Mouse (Mus musculus): ENCODE measurements around the gene Tgm1.

DNA sequence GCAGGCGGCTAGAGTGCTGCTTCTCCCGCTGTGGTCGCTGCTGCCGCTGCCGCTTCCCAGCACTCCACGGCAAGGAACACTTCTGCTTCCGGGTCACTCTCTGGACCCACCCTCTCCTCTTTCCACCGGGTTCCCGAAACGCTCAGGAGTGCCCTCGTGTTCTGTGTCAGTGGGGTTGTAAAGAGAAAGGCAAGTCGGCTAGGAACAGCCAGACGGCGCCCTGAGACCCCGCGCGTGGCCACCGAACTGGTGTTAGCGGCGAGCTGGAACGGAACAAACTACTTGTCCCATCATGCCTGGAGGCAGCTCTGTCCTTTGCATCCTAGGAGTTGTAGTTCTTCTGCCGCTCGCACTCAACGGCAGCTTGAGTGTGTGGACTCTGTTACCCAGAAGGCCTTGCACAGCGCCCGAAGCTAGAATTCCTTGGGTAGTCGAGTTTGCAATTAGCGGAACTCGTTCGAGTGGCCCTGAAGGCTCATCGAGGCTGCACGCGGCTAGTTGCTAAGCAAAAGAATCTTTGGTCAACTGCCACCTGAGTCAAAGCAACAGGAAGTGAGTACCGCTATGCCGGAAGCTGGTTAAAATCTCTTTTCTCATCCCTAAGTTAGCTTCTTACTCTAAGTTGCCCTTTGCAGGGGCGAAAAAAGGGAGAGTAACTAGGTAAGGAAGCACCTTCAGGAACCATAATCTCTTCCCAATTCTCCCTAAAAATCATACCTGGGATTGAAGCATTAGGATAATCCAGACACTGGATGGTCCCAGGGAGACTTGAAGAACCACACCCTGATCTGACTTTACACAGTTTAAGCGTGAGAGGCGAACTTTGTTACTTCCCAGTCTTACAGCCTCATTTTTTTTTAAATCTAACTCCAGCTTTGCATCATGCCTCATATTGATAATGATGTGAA, 41.6 kb downstream of the Tgm1 start, which contains the start of the genes Gmpr2 and Nedd8:
- TF ChIP-seq CTCF (IDR thresholded peaks at IDR 0.05; ENCODE audit: low read depth) (no peak), EP300 (optimal IDR thresholded peaks at IDR 0.05) (no peak)
